Mouse (Mus musculus) effector memory CD4-positive, alpha-beta T cell, adult 5 months (primary cell): ENCODE measurements around the gene Olfr1058. TPM values are rescaled to one million over a fixed set of nuclear protein-coding genes. Genes with fewer than 3 reads are reported as not detected.

Experiments
- polyA plus RNA-seq: library from polyadenylated mRNA; unstranded; fragments of 100-300 nt; shearing (Covaris generic); gene quantifications from one replicate; pipeline ENCODE4 v1.2.1, GENCODE M21; 2017

The Olfr1058 gene
- not detected for polyA plus RNA-seq

GRCm38 (mm10) chr2:86388461-86388860 is at the start of gene Olfr1058:
TSS of gene Olfr1058 (minus strand) at chr2:86388561.

GRCm38 (mm10) chr2:86426649-86427048 is 38.3 kb upstream of the Olfr1058 start, which contains the start of gene Olfr1062:
TSS of gene Olfr1062 (minus strand) at chr2:86426749.

GRCm38 (mm10) chr2:86413950-86414349 is 25.6 kb upstream of the Olfr1058 start, which contains the start of gene Olfr1061:
TSS of gene Olfr1061 (minus strand) at chr2:86414050.

GRCm38 (mm10) chr2:86378293-86378692 is 10.1 kb downstream of the Olfr1058 start, which contains the start of gene Olfr1057:
TSS of gene Olfr1057 (minus strand) at chr2:86378393.

GRCm38 (mm10) chr2:86362369-86362768 is 26.0 kb downstream of the Olfr1058 start, which contains the start of gene Olfr1056:
TSS of gene Olfr1056 (minus strand) at chr2:86362469.

GRCm38 (mm10) chr2:86350184-86350583 is 38.2 kb downstream of the Olfr1058 start, which contains the start of gene Olfr1055:
TSS of gene Olfr1055 (minus strand) at chr2:86350284.

GRCm38 (mm10) chr2:86335333-86335732 is 53.0 kb downstream of the Olfr1058 start, which contains the start of gene Olfr1054:
TSS of gene Olfr1054 (minus strand) at chr2:86335433.

Other genes starting within 250 kb of the Olfr1058 start
- not detected for gene Olfr1040, start 241.8 kb downstream of the Olfr1058 start, polyA plus RNA-seq
- gene Olfr1042, start 226.7 kb downstream of the Olfr1058 start, polyA plus RNA-seq: 0.14 TPM
- not detected for gene Olfr1043, start 221.0 kb downstream of the Olfr1058 start, polyA plus RNA-seq
- gene Olfr1044, start 210.7 kb downstream of the Olfr1058 start, polyA plus RNA-seq: not detected
- not detected for gene Olfr52, start 202.9 kb downstream of the Olfr1058 start, polyA plus RNA-seq
- 0.12 TPM for gene Olfr1045, start 185.6 kb downstream of the Olfr1058 start, polyA plus RNA-seq
- not detected for gene Olfr1046, start 169.2 kb downstream of the Olfr1058 start, polyA plus RNA-seq
- gene Olfr1047, start 157.2 kb downstream of the Olfr1058 start, polyA plus RNA-seq: not detected
- 0.20 TPM for gene Olfr1048, start 148.3 kb downstream of the Olfr1058 start, polyA plus RNA-seq
- not detected for gene Olfr1049, start 130.2 kb downstream of the Olfr1058 start, polyA plus RNA-seq
- gene Olfr1051, start 109.5 kb downstream of the Olfr1058 start, polyA plus RNA-seq: not detected
- not detected for gene Olfr1052, start 96.1 kb downstream of the Olfr1058 start, polyA plus RNA-seq
- gene Olfr1053, start 73.3 kb downstream of the Olfr1058 start, polyA plus RNA-seq: not detected
- gene Olfr1054, start 53.1 kb downstream of the Olfr1058 start, polyA plus RNA-seq: not detected
- gene Olfr1055, start 38.3 kb downstream of the Olfr1058 start, polyA plus RNA-seq: not detected
- gene Olfr1056, start 26.1 kb downstream of the Olfr1058 start, polyA plus RNA-seq: not detected
- gene Olfr1057, start 10.2 kb downstream of the Olfr1058 start, polyA plus RNA-seq: not detected
- not detected for gene Olfr1061, start 25.5 kb upstream of the Olfr1058 start, polyA plus RNA-seq
- not detected for gene Olfr1062, start 38.2 kb upstream of the Olfr1058 start, polyA plus RNA-seq
- gene Olfr1065, start 62.0 kb upstream of the Olfr1058 start, polyA plus RNA-seq: not detected
- gene Olfr1066, start 67.7 kb upstream of the Olfr1058 start, polyA plus RNA-seq: not detected
- gene Olfr228, start 98.8 kb upstream of the Olfr1058 start, polyA plus RNA-seq: not detected
- gene Olfr1076, start 119.9 kb upstream of the Olfr1058 start, polyA plus RNA-seq: not detected
- not detected for gene Olfr1079, start 153.9 kb upstream of the Olfr1058 start, polyA plus RNA-seq
- gene Olfr1080, start 169.7 kb upstream of the Olfr1058 start, polyA plus RNA-seq: not detected
- gene Olfr1082, start 210.4 kb upstream of the Olfr1058 start, polyA plus RNA-seq: not detected